Mouse (Mus musculus) cerebellum, adult 9-10 months (tissue): ENCODE results near the gene Zmynd8.

Experiments
- DNase-seq: peaks from one replicate; pipeline ENCODE4 v3.0.0; 2022

Gene Zmynd8

GRCm38 (mm10) chr2:165896171-165896570, 2.6 kb downstream of the Zmynd8 start:
- no peak for DNase-seq

- no peak for DNase-seq
Observed at GRCm38 (mm10) chr2:165895687-165896086, 3.1 kb downstream of the Zmynd8 start.

GRCm38 (mm10) chr2:165894533-165894932, 4.3 kb downstream of the Zmynd8 start:
- no peak for DNase-seq

- no peak for DNase-seq
Observed at GRCm38 (mm10) chr2:165893232-165893631, 5.6 kb downstream of the Zmynd8 start.

GRCm38 (mm10) chr2:165892626-165893025, 6.2 kb downstream of the Zmynd8 start:
- DNase-seq: no peak

- DNase-seq: no peak
Observed at GRCm38 (mm10) chr2:165890401-165890800, 8.4 kb downstream of the Zmynd8 start.

GRCm38 (mm10) chr2:165889874-165890273, 8.9 kb downstream of the Zmynd8 start:
- no peak for DNase-seq

- peak; percentile 51 for DNase-seq
Observed at GRCm38 (mm10) chr2:165889266-165889665, 9.6 kb downstream of the Zmynd8 start.

- peak; percentile 60 for DNase-seq
Observed at GRCm38 (mm10) chr2:165888813-165889221, 10.0 kb downstream of the Zmynd8 start.

- DNase-seq: peak; percentile 77
Observed at GRCm38 (mm10) chr2:165888396-165888795, 10.4 kb downstream of the Zmynd8 start.

GRCm38 (mm10) chr2:165886857-165887628, 11.8 kb downstream of the Zmynd8 start:
- DNase-seq: peak; percentile 68

GRCm38 (mm10) chr2:165886482-165886856, 12.3 kb downstream of the Zmynd8 start:
- peak; percentile 81 for DNase-seq

GRCm38 (mm10) chr2:165885951-165886320, 12.9 kb downstream of the Zmynd8 start:
- DNase-seq: no peak

GRCm38 (mm10) chr2:165885225-165885950, 13.4 kb downstream of the Zmynd8 start:
- peak; percentile 72 for DNase-seq

GRCm38 (mm10) chr2:165884577-165885224, 14.1 kb downstream of the Zmynd8 start:
- peak; percentile 99 for DNase-seq

GRCm38 (mm10) chr2:165883846-165884576, 14.8 kb downstream of the Zmynd8 start:
- DNase-seq: peak; percentile 72

GRCm38 (mm10) chr2:165883006-165883405, 15.8 kb downstream of the Zmynd8 start:
- DNase-seq: no peak

GRCm38 (mm10) chr2:165881585-165882431, 17.0 kb downstream of the Zmynd8 start:
- peak; percentile 72 for DNase-seq

GRCm38 (mm10) chr2:165881220-165881584, 17.6 kb downstream of the Zmynd8 start:
- peak; percentile 73 for DNase-seq

GRCm38 (mm10) chr2:165880501-165881182, 18.2 kb downstream of the Zmynd8 start:
- peak; percentile 97 for DNase-seq

GRCm38 (mm10) chr2:165879403-165880178, 19.2 kb downstream of the Zmynd8 start:
- peak; percentile 79 for DNase-seq
